Mouse (Mus musculus) induced T-regulatory cell, adult 2 months (primary cell): ENCODE measurements around the gene Mrps30.
"Not testable (repeated sequence)": the region's sequence is repeated elsewhere in the genome, so short reads cannot be mapped to it uniquely, and the experiment has no call there.

Experiments used
- DNase-seq: peaks from one replicate; pipeline ENCODE4 v3.0.0-alpha.2; 2012; ENCODE audit warnings: low read depth

The Mrps30 gene

GRCm38 (mm10) chr13:118386511-118387447 lies at the start of gene Mrps30, which contains the start of gene B430218F22Rik:
TSS of gene Mrps30 (minus strand) at chr13:118387252.
TSS of gene B430218F22Rik (plus strand) at chr13:118386630.
- DNase-seq: peak; percentile 98

GRCm38 (mm10) chr13:118420847-118421246 lies 33.8 kb upstream of the Mrps30 start:
- no peak for DNase-seq

GRCm38 (mm10) chr13:118420408-118420807 lies 33.4 kb upstream of the Mrps30 start:
- DNase-seq: no peak

- DNase-seq: no peak
These were observed 31.1 kb upstream of the Mrps30 start for GRCm38 (mm10) chr13:118418163-118418562.

- no peak for DNase-seq
These were observed 24.4 kb upstream of the Mrps30 start for GRCm38 (mm10) chr13:118411297-118411992.

- peak; percentile 58 for DNase-seq
These were observed 16.5 kb upstream of the Mrps30 start for GRCm38 (mm10) chr13:118403544-118403943.

- DNase-seq: no peak
These were observed 13.3 kb upstream of the Mrps30 start for GRCm38 (mm10) chr13:118400340-118400739.

- no peak for DNase-seq
These were observed 8.8 kb upstream of the Mrps30 start for GRCm38 (mm10) chr13:118395803-118396202.

- not testable (repeated sequence) for DNase-seq
These were observed 373 bp upstream of the Mrps30 start for GRCm38 (mm10) chr13:118387448-118387801.

GRCm38 (mm10) chr13:118380381-118380780 lies 6.7 kb downstream of the Mrps30 start:
- DNase-seq: no peak

GRCm38 (mm10) chr13:118379155-118379554 lies 7.9 kb downstream of the Mrps30 start:
- DNase-seq: peak; percentile 78

- no peak for DNase-seq
These were observed 14.2 kb downstream of the Mrps30 start for GRCm38 (mm10) chr13:118372871-118373270.

- no peak for DNase-seq
These were observed 21.3 kb downstream of the Mrps30 start for GRCm38 (mm10) chr13:118365774-118366173.

- no peak for DNase-seq
These were observed 23.7 kb downstream of the Mrps30 start for GRCm38 (mm10) chr13:118363342-118363741.

- no peak for DNase-seq
These were observed 36.2 kb downstream of the Mrps30 start for GRCm38 (mm10) chr13:118350870-118351269.

- DNase-seq: peak; percentile 44
These were observed 36.8 kb downstream of the Mrps30 start for GRCm38 (mm10) chr13:118350257-118350656.
